Mouse (Mus musculus): ENCODE data around the gene Rps6ka1.
"Not testable (repeated sequence)": the region's sequence is repeated elsewhere in the genome, so short reads cannot be mapped to it uniquely, and the experiment has no call there.

Gene Rps6ka1

DNA sequence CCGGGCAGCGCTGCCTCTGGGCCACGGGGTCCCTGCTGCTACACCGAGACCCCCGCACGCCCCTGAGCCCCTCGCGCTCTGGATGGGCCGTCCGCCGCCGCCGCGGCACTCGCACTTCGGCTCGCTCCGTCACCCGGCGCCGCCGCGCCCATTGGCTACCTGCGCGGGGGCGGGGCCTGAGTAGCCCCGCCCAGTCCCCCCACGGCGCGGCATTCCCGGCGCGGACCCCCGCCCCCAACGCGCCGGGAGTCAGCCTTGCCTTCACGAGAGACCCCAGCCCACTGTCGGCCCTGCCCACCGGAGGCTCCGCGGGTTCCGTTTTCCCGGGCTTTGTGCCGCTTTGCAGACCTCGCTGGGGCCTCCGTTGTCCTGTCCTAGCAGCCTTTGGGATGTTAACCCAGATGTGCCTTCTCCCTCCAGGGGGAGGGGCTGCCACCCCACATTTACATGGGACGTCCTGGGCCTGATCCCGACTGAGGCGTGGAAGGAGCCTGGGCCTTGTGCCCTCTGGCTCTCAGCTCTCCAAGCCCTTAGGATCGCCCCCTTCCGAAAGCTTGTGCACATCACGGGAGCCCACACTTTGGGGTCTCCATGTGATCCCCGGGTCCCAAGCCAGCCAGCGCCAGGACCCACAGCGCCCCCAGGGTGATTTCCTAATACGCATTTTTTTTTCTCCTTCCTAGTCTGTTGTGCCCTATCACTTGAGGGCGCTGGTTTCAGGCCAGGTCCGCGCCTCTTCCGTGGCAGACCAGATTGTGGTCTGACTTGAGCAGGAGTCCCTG is at the start of gene Rps6ka1:
TSS of gene Rps6ka1 (minus strand) at position 126 of the 782 bp plus-strand sequence.
- peak; percentile 83 for DNase-seq

DNA sequence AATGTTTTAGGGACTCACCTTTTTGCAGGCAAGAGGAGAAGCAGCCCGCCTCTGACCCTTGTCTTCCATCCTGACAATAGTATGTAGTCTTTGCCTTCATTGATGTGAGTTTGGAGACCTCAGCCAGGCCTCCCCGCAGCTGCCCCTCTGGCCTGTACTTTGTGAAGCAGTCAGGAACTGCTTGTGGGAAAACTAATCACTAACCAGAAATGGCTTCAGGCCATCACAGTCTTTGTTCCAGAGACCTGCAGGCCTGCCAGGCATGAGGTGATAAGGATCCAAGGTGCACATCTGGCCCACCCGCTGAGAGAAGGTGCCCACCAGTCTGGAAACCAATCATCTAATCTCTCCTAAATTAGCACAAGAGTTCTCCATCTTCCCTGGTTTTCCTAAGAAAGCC is 44.2 kb upstream of the Rps6ka1 start:
- peak; percentile 36 for DNase-seq

DNA sequence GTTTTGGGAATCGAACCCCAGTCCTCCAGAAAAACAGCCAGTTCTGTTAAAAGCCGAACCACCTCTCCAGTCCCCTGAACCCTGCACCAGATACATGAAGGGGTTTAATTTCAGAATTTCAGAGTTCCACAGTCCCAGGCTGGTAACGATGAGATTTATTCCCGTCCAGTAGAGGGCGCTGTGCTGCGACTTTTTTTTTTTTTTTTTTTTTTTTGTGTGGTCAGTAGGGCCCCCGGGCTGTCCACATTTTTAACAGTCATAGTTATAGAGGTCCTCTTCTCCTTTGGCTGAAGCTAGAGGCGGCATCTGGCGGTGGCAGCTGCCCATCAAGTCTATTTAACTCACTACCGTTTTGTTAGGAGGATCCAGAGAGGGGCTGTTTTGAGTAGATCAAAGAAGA is 43.8 kb upstream of the Rps6ka1 start:
- peak; percentile 11 for DNase-seq

DNA sequence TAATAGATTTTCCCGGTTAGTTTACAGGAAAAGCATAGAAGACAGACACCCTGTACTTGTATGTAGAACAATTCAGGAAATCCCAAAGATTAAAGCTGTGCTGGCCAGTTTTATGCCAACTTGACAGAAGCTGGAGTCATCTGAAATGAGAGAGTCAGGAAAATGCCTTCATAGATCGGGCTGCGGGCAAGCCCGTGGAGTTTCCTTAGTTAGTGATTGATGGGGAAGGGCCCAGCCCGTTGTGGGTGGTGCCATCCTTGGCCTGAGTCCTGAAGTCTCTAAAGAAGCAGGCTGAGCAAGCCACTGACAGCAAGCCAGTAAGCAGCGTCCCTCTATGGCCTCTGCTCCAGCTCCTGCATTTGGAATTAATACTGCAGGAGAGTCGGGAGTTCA is 41.7 kb upstream of the Rps6ka1 start:
- DNase-seq = peak; percentile 45

DNA sequence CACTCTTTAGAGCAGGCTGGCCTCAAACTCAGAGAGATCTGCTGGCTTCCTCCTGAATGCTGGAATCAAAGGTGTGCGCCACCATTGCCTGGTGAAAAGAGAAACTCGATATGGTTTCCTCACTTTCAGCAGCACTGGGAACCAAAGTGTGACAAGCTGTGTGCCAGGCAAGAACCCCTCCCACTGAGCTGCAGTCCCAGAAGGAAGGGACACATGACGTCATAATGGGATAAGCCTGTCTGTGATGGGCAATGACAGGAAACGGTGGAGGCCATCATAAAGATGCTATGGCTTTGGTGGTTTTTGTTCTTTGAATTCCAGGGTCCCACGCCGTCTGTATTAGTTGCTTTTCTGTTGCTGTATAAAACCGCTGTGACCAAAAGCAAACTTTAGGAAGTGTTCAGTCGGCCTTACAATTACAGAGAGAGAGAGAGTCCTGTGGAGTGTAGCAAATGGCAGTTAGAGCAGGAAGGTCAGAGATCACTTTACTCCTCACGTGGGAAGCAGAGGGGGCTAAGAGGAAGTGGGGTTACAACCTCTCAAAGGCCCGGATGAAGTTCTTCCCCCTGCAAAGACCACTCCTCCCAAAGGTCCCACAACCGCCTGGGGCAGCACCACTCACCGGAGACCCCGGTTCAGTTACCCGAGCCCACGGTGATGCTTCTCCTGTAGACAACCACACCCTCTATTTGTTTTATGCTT is 41.1 kb upstream of the Rps6ka1 start:
- no peak for DNase-seq

DNA sequence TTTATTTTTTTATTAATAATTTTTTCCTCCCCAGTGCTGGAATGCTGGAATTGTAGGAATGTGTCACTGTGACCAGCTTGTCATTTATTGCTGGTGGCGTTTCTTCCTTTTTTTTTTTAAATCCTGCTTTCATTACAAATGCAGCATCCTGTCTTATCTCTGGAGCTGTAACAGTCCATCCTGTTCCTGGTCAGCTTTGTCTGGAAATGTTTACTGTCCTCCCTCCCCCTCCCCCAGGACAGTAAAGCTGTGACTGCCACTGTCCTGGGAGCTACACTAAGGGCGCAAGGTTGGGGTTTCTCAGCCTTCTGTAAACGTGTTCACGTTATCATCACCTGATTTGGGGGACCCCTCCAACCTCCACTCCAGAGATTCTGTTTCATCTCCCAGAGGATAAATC is 37.6 kb upstream of the Rps6ka1 start:
- no peak for DNase-seq

DNA sequence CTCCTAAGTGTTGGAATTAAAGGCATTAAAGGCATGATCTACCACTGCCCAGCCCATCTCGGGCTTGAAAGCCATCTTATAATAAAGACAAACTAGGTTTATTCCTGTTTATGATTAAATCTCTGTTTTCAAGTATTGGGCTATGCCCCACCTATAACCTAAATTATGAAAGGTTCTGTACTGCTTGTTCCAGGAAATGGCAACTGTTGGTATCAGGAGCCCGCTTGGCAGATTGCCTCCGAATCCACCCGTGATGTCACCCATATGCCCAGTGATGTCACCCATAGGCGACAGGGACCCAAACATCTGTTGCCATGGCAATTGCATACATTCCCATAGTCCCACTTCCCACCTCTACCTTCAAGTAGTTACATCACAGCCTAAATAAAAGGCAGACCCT is 36.1 kb upstream of the Rps6ka1 start:
- DNase-seq = no peak

DNA sequence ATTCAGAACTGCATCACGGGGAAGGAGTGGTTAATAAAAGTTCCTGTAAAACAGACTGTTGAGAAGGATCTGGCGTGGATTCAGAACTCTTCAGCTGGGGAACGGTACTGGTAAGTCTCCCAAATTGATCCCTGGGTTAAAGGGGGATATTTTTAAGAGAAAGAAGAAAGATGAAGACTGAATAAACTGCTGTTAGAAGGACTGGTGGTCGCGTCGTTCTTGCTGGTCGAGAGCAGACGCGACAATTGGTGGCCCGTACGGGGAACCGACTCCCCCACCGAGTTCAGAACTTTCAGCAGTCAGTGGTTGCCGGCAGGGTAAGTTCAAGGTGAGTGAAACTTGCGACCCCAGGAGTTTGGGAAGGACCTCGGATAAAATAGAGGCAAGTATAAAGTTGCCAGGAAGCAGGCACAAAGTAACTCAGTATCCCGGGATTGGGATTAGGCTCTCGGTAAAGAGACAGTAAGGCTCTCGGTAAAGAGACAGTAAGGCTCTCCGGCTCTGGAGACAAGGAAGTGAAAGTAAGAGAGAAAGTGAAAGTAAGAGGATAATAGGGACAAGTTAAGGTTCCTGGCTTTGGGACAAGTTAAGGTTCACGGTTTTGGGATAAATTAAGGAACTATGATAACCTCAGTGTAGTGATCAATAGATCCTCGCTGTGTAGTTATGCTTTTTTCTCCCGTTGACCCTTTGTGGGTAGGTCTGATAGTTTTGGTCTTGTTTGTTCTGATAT is 30.7 kb upstream of the Rps6ka1 start:
- DNase-seq = not testable (repeated sequence)

DNA sequence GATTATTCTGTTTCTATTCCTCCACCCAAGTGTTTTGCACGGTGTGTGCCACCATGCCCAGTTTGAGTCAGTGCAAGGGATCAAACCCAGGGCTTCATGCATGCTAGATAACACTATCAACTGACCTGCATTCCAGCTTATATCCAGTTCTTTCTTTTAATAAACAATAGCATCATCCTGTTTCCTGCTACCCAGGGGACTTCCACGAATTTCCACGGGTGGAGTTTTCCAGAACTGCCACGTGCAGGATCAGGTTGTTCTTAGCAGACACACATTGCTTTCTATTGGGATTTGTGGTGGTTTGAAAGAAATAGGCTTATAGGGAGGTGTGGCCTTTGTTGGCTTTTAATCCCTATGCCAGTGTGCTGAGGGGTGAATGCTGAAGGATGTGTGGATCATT is 24.4 kb upstream of the Rps6ka1 start:
- DNase-seq = no peak

DNA sequence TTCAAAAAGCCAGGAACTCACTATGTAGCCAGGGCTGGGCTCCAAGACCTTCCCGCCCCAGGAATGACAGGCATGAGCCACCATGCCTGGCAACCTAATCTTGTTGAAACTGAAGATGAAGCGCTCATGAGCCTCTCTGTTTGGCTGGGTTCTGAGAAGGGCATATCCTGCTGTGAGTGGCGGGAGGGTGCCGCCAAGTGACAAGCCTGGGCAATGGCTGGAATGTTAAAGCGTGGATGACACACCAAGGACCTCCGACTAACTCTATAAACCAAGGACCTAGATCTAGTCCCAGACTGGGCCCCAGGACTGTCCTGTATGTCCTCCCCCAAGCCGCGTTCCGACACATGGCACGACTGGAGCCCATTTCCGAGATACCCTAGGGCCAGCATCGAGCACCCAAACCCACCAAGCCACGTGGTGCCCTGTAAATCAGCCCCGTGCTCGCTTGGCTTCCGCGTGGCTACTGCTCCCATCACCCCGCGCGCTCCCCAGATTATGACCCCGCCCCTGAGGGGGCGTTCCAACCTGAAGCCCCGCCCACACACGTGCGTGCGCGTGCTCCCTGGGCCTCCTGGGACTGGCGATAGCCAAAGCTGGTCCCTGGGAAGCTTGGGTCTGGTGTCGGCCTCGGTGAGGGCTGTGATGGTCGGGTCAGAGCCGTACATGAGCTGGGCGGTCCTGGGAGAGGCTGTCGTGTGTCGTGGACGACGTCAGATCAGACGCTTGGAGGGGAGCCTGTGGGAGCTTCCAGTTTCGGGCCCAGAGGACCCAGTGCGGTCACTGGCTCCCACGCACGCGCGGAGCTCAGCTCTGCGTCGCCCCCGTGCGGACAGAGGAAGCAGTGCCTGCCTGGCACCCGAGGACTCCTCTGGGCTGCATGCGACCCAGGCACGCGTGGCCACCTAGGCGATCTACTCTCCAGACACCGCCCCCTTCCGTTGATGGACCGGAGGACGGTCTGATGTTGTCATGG is 22.9 kb upstream of the Rps6ka1 start:
- peak; percentile 96 for DNase-seq

DNA sequence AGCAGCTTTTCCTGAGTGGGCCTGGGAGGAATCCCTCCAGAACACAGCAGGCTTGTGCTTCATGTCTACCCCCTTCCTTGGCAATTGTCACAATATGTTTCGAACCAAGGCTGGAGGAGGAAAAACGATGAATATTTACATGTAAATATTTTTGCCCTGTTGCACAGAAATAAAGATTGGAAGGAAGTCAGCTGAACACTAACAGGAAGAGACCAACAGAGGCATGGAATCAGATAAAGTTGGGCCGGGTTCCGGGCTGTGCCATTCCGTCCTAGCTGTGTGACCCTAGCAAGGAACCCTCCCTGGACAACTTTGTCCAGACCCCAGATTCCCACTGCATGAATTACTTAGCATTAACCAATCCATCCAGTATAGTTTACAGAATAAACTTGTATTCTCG is 20.5 kb upstream of the Rps6ka1 start:
- no peak for DNase-seq

DNA sequence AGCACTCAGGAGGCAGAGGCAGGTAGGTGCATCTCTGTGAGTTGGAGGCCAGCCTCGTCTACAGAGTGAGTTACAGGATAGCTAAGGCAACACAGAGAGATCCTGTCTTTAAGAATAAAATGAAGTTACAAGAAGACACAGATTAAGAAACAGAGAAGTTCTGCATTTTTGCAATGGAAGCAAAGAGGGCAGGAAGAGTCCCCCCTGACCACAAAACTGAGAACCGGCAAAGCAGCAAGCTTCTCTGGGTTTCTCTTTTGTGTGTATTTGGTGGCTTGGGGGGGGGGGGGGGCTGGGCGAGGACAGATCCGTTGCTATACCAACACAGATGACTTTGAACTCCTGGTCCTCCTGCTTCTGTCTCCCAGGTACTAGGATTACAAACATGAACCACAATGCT is 19.5 kb upstream of the Rps6ka1 start:
- DNase-seq = no peak

DNA sequence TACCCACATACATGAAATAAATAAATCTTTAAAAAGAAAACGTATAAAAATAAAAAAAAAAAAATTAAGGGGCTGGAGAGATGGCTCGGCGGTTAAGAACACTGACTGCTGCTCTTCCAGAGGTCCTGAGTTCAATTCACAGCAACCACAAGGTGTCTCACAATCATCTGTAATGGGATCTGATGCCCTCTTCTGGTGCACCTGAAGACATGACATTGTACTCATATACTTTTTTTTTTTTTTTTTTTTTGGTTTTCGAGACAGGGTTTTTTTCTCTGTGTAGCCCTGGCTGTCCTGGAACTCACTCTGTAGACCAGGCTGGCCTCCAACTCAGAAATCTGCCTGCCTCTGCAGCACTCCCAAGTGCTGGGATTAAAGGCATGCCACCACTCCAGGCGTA is 18.7 kb upstream of the Rps6ka1 start:
- not testable (repeated sequence) for DNase-seq

DNA sequence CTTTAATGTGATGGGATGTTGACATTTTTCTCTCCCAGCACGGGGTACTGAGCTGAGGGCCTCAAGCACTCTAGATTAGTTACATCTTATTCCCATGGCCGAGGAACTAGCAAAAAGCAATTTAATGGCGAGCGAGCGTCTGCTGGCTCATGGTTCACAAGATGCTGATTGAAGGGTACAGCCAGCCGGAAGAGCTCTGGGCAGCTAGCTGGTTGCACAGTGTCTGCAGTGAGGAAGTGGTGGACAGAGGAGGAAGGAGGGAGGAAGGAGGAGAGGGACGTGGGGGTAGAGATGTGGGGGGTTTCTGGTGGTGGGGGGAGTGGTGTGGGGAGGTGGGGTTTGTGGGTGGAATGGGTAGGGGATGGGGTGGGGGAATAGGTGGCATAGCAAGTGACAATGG is 17.6 kb upstream of the Rps6ka1 start:
- no peak for DNase-seq

DNA sequence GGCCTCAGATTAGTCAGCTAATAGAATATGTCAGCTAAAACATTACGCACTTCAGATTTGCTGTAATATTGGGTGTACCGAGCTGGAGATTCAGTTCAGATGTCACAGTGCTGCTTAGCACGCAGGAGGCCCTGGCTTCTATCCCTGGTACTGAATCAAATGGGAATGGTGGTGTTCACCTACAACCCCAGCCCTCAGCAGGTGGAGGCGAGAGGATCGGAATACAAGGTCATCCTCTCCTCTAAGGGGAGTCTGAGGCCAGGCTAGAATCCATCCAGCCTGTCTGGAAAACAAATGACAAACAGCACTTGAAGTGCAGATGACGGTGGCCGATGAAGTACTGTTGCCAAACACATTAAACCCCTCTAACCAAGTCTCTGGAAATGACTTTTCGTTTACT is 16.7 kb upstream of the Rps6ka1 start:
- no peak for DNase-seq

DNA sequence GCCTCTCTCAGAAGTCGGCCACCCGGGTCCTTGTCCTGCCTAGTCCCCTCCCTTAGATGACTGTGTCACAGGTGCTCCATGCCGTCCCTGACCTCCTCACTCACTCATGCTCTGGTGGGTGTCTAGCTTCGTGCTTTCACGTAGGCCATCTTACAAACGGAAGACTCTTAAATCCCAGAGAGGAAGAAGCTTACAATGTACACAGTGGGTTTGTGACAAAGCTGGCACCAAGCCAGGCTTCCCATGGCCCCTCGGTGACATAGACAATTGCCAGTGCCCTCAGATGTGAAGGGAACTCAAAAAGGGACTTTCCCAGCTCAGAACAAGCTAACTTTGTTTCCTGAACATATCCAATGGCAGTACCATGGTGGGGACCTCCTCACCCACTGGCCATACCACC is 15.8 kb upstream of the Rps6ka1 start:
- no peak for DNase-seq

DNA sequence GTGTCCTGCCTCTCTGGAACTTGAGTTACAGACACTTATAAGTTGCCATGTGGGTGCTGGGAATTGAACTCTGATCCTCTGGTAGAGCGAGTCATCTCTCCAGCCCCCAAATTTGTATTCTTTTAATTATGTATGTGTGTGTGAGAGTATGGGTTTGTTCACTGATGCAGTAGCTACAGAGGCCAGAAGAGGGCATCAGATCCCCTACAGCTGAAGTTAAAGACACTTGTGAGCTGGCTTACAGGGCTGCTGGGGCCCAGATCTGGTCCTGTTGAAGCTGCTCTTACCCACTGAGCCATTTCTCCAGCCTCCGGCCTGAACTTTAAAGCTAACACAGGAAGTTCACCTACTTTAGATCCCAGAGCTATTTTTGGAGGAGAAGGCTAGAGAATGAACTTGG is 14.9 kb upstream of the Rps6ka1 start:
- DNase-seq = no peak

DNA sequence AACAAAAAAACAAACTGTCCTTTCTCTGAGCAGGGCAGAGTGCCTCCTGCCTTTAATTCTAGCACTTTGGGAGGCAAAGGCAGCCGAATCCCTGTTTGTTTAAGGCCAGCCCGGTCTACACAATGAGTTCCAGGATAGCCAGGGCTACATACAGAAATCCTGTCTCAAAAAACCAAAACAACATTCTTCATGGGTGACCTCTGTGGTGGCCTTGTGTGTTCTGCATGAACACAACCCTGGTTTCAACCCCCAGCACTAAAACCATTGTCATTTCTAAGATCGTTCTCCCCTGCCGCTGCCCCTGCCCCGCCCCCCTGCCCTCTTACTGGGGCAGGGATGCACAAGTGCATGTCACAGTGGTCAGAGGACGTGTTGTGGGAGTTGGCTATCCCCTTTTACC is 13.3 kb upstream of the Rps6ka1 start:
- DNase-seq = no peak

DNA sequence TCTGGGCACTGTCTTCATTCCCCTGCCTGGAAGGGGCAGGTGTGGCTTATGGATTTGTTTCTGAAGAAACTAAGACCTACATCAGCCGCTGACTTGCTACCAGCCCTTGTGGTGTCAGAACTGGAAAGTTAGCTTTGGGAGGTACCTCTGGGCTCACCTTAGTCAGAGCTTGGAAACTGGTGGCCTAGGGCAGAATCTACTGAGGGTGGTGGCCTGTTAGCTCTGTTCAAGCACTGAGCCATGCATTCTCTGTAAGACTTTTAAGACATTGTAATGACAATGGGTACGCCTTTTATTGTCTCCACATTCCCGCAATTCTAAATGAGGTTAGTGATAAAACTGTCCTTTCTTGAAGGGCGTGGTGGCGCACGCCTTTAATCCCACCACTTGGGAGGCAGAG is 12.8 kb upstream of the Rps6ka1 start:
- no peak for DNase-seq

DNA sequence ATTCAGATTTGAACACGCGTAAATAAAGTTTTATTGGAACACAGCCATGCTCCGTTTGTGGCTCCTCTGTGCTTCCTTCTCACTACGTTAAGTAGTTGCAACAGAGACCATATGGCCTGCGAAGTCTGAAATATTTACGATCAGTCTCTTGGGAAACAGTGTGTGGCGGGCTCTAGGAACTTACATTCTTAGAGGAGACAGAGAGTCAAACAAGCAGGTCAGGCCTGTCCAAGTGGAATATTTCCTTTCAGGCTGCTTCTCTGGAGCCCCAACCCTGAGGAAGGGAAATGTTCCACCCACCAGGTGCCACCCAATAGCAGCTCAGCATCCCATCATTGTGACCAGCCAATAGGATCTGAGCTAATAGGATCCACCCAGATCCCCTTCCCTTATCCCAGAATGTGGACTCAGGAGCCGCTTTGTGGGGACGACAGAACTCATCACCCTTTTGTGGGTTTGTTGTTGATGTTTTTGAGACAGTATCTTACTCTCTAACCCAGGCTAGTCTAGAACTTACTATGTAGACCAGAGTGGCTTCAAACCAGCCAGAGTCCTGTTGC is 11.7 kb upstream of the Rps6ka1 start:
- no peak for DNase-seq

DNA sequence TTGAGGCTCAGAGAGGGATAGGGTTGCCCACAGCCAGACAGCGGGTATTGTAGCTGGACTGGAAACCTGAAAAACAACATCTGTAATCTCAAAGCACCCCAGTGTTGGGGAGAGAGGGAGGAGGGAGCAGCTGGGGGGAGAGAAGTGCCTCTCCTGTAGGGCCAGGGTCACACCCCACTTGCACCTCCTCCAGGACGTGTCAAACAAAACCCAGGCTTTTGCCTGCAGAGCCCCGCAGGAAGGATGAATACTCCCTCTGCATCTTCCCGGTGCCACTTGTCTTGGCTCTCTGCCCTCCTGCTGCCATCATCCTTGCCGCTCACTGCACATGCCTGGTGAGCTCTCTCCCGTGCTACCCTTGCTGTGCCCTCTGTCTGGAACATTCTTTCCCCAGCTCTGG is 10.6 kb upstream of the Rps6ka1 start:
- no peak for DNase-seq

DNA sequence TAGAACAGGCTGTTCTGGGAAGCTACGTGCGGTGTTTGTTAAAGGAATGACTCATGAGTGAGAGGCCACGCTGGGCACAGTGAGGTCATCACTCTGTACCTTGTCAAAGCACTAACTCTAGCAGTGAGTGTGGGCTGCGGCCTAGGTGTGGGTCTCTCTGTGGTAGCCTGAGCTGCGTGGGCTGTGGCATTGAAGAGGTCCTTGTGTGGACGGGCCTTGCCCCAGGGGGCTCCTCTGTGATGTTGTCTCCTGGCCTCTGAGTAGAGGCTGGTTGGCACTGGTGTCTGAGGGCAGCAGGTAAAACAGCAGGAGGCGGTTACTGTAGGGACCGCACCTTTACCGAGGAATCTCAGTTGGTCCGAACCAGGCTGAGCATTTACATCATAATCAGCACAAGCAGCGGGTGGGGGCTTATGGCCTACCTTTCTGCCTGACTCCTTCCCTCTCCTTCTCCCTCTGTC is 9.9 kb upstream of the Rps6ka1 start:
- DNase-seq = no peak

Data from kidney, adult 18-20 months (tissue).